Mouse (Mus musculus): ENCODE measurements around the gene 1700009N14Rik. TPM values are rescaled to one million over a fixed set of nuclear protein-coding genes. Genes with fewer than 3 reads are reported as not detected.

1700009N14Rik gene
- total RNA-seq (2021) = not detected
- long read RNA-seq, experiment 1 = 0 reads
- long read RNA-seq, experiment 2 = 0 reads

DNA sequence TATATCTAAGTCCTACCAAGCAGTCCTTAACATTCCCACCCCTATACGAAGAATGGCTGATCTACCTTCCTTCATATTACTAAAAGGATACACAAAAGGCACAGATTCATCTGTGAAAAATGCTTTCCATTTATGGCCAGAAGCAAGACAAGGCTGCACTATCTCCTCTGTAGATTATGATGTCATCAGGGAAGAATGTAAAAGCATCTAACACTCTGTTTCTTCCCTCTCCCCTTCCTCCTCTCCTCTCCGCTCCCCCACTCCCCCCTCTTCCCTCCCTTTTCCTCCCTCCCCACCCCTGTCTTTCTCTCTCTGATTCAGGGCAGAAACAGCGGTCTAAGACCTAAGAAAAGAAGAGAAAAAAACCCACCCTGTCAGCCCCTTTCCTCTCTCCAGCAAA lies at the start of gene 1700009N14Rik:
TSS of gene 1700009N14Rik (plus strand) at position 227 of the 400 bp plus-strand sequence.
- no peak for DNase-seq (ENCODE audit: extremely low spot score in 1 of 2, low spot score in 2 of 2)
- intact Hi-C loops (cut with DNase I) = no loop called here
- no peak within 1 kb of the TSS for H3K27ac ChIP-seq
- no peak within 1 kb of the TSS for H3K4me3 ChIP-seq
- TF ChIP-seq CTCF (IDR thresholded peaks at IDR 0.05) = no peak

DNA sequence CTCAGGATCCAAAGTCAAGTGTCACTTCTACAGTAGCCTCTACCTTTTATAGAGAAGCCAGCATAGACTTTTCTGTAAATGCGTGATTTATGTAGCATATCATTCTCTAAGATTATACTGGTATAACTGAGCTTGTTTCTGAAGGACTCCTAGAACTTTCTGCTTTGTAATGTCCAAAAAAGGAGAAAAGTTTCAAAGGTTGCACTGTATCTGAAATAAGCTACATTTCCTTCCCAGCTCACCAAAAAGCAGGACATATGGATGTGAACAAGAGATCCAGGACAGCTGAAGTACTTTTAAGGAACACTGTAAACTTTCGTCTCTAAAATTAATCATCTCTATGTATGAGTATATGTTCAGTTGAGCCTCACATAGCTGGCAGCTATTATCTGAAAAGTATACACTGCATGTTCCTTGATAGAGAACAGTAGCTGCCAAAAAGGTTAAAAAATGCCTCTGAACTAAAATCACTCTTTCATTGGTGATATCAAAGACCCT lies 12.2 kb upstream of the 1700009N14Rik start:
- no peak overlapping the region for H3K4me3 ChIP-seq
- intact Hi-C loops (cut with DNase I) = loop anchor here (5.0 kb wide), 1 partner anchor 146 kb away; no protein-coding TSS in a partner anchor
- no peak for DNase-seq (ENCODE audit: extremely low spot score in 1 of 2, low spot score in 2 of 2)
- TF ChIP-seq CTCF (IDR thresholded peaks at IDR 0.05) = no peak
- H3K27ac ChIP-seq = no peak overlapping the region

DNA sequence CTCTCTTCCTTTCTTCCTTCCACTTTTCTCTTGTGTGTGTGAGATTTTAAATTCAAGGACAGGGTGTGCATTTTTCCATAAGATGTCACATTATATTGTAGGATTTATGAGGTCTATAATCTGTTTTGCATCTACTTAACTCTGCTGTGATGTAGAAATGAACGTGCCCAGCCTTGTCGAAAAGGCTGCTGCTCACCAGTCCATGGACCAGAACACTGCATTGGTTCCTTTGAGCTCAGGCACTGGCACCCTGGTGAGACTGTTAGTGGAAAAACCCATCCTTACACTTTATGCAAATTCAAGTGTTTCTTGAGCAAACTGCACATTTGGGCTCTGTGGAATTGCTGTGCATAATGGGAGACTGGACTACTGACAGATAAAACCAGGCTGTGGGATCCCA lies 24.2 kb downstream of the 1700009N14Rik start:
- DNase-seq (ENCODE audit: extremely low spot score in 1 of 2, low spot score in 2 of 2) = no peak
- Histone ChIP-seq H3K27ac (no peak overlapping the region), H3K4me3 (no peak overlapping the region)
- intact Hi-C loops (cut with DNase I) = no loop called here
- TF ChIP-seq CTCF (IDR thresholded peaks at IDR 0.05) = no peak

DNA sequence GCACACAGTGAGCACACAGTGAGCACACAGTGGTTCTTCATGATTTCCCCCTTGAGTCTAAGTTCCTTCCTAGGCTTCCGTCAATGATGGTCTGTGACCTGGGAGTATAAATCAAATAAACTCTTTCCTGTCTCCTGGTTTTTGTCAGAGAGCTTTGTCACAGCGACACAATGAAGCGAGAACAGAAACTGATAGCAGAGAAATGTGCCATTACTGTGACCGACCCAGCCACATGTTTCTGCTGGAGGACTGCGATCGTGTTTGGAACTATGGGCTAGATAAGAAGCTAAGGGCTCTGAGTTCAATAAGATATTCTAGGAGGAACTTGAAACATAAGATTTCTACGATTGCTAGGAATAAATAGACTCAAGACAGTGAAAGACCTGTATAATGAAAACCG lies 36.3 kb downstream of the 1700009N14Rik start:
- no peak for TF ChIP-seq CTCF (IDR thresholded peaks at IDR 0.05)
- no peak for DNase-seq (ENCODE audit: extremely low spot score in 1 of 2, low spot score in 2 of 2)
- no peak overlapping the region for H3K27ac ChIP-seq
- intact Hi-C loops (cut with DNase I) = no loop called here
- H3K4me3 ChIP-seq = no peak overlapping the region

DNA sequence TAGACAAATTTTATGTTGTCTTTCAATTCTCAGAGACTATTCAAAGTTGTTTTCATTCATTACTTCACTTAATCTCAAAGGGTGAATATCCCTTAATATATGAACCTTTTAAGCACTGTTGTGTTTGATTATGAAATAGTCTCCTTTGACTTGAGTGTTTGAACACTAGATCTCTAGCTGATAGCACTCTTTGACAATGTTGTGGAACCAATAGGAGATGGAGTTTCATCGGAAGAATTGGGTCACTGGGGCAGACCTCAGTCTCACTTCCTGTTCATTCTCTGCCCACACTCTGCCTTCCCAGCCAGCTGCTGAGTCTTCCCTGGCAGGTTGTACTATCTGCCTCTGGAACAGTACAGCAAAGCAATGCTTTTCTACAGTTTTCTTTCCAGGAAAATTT lies 43.5 kb downstream of the 1700009N14Rik start:
- H3K4me3 ChIP-seq = no peak overlapping the region
- TF ChIP-seq CTCF (IDR thresholded peaks at IDR 0.05) = no peak
- intact Hi-C loops (cut with DNase I) = no loop called here
- H3K27ac ChIP-seq = no peak overlapping the region
- no peak for DNase-seq (ENCODE audit: extremely low spot score in 1 of 2, low spot score in 2 of 2)

DNA sequence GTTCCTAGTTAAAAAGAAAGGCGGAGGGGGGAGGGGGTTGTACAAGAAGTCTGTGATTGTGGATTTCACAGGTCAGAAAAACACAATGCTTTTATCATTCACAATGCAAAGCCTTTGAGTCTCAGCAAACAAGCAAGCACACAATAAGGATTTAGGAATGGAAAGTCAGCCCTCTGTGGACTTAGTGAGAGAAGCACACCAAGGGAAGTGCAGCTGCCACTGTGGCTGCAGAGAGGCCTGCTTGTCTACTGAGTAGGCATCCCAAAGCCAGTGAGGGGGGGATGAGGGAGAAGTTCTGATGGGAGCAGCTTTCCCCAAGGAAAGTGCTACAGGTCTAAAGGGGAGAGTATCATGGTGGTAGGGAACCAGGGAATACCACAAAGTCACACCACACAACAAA lies 45.8 kb downstream of the 1700009N14Rik start:
- intact Hi-C loops (cut with DNase I) = no loop called here
- DNase-seq (ENCODE audit: extremely low spot score in 1 of 2, low spot score in 2 of 2) = no peak
- Histone ChIP-seq H3K4me3 (no peak overlapping the region), H3K27ac (no peak overlapping the region)
- TF ChIP-seq CTCF (IDR thresholded peaks at IDR 0.05) = no peak

Measured in left cerebral cortex, adult 2 months (tissue).